Mouse (Mus musculus) embryonic facial prominence, embryonic 14.5 days (tissue): ENCODE measurements around the gene Selenon. TPM values are rescaled to one million over a fixed set of nuclear protein-coding genes. Genes with fewer than 3 reads are reported as not detected.

ENCODE experiments used
- ATAC-seq: fragments of 200-750 bp; cut with Nextera tagmentation; 2 replicates; pipeline ENCODE4 v1.8.0; 2017; ENCODE audit warnings: low read depth, moderate number of reproducible peaks, moderate TSS enrichment
- DNase-seq: peaks from one replicate; pipeline ENCODE4 v3.0.0-alpha.2; 2015; ENCODE audit warnings: low spot score
- H3K27ac ChIP-seq: fragments of 300-500 bp; sonication (generic); replicated peaks from 2 replicates; pipeline ENCODE4 v1.5.1; 2014; ENCODE audit warnings: low read depth, mild to moderate bottlenecking, low read length, moderate library complexity
- H3K27me3 ChIP-seq: fragments of 300-500 bp; sonication (generic); replicated peaks from 2 replicates; pipeline ENCODE4 v1.6.1; 2014; ENCODE audit warnings: low read length; ENCODE audit not compliant: control insufficient read depth, insufficient read depth
- H3K36me3 ChIP-seq: fragments of 300-500 bp; sonication (generic); 2 replicates; pipeline ENCODE4 v1.6.1; 2014; ENCODE audit warnings: low read length, mixed read lengths; ENCODE audit not compliant: control insufficient read depth, insufficient read depth
- H3K4me1 ChIP-seq: fragments of 300-500 bp; sonication (generic); 2 replicates; pipeline ENCODE4 v1.6.1; 2014; ENCODE audit warnings: antibody characterized with exemption, low read length; ENCODE audit not compliant: control insufficient read depth, insufficient read depth
- H3K4me2 ChIP-seq: fragments of 300-500 bp; sonication (generic); 2 replicates; pipeline ENCODE4 v1.6.1; 2014; ENCODE audit warnings: low read depth, mild to moderate bottlenecking, low read length, moderate library complexity, mixed read lengths
- H3K4me3 ChIP-seq: fragments of 300-500 bp; sonication (generic); 2 replicates; pipeline ENCODE4 v1.5.1; 2014; ENCODE audit warnings: low read depth, mild to moderate bottlenecking, low read length
- H3K9ac ChIP-seq: fragments of 300-500 bp; sonication (generic); 2 replicates; pipeline ENCODE4 v1.6.1; 2014; ENCODE audit warnings: low read depth, mild to moderate bottlenecking, low read length, moderate library complexity, mixed read lengths
- H3K9me3 ChIP-seq: fragments of 300-500 bp; sonication (generic); 2 replicates; pipeline ENCODE4 v1.6.1; 2016; ENCODE audit warnings: low read length; ENCODE audit not compliant: control insufficient read depth
- whole genome bisulfite sequencing: fragments of 180-500 bp; shearing (Covaris S2); extraction: QIAGEN DNeasy Blood & Tissue Kit; methylation state at CpG from one replicate; pipeline ENCODE4 v1.1.7; 2014; 5-methylcytosine and 5-hydroxymethylcytosine counted together
- polyA plus RNA-seq: library from polyadenylated mRNA; unstranded; fragments of >200 nt; fragmentation: Nextera tagmentation; extraction: Ambion mirVana; gene quantifications from 2 replicates; pipeline ENCODE4 v1.2.1, GENCODE M21; 2014

Selenon gene
- polyA plus RNA-seq, 1 experiment from 2014 or later: 24.7 TPM

DNA sequence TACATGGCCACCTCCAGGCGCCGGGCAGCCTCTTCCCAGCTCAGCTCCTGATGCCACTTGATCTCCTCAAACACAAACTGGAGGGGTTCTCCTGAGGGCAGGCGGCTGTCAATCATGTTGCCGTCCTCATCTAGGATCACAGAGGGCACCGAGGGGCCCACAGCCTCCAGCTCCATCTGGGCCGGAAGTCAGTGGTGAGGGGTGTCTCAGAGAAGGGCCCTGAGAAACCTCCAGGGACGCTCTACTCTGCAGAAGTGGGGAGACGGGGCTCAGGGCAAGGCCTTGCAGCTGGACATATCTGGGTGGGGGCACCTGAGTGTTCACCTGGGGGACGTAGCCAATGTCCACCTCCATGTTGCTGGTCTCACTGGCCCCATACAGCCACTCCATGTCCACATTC is 9.2 kb downstream of the Selenon start:
- Histone ChIP-seq H3K27me3 (no peaks in the 10 kb centered on the region), H3K4me3 (no peak overlapping the region), H3K4me1 (no peaks in the 10 kb centered on the region), H3K9ac (no peak overlapping the region), H3K4me2 (no peak overlapping the region), H3K9me3 (no peaks in the 10 kb centered on the region), H3K36me3 (peaks cover 87% of the 10 kb centered on the region), H3K27ac (no peak overlapping the region)
- no peak for ATAC-seq
- no peak for DNase-seq
- WGBS: 85% methylated on average over 5 of the region's 9 CpGs

DNA sequence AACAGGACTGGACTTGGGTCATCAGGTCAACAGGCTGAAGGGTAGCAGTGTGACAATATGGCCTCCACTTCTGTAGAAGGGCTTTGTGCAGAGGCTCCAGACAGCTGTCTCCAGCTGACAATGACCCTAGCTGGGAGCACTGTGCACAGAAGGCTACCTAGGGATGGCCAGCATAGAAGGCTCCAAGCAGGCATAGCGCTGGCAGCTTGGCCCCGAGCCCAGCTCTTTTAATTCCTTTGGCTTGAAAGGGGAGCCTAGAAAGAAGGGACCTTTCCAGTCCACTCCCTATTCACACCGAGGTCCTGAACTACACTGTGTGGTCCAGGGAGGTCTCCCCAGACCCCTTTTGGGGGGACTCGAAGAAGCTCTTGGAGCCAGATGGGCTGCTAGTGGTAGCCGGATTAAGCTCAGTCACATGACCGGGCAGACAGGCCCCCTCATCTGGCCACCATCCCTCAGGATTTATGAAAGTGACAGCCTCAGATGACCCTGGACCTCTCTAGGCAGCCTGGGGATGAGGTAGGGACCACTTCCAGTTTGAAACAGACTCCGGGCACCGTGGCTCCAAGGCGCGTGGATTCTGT is 12.9 kb downstream of the Selenon start:
- no peak overlapping the region for H3K27ac ChIP-seq
- WGBS: 86% methylated on average over 10 of the region's 10 CpGs
- H3K27me3 ChIP-seq: no peaks in the 10 kb centered on the region
- peaks cover 6% of the 10 kb centered on the region; the same call in 1 of the 2 replicates for H3K4me1 ChIP-seq
- H3K9me3 ChIP-seq: no peaks in the 10 kb centered on the region
- no peak overlapping the region for H3K9ac ChIP-seq
- H3K36me3 ChIP-seq: peaks cover 54% of the 10 kb centered on the region
- DNase-seq: no peak
- ATAC-seq: no peak
- no peak overlapping the region for H3K4me3 ChIP-seq
- no peak overlapping the region for H3K4me2 ChIP-seq

DNA sequence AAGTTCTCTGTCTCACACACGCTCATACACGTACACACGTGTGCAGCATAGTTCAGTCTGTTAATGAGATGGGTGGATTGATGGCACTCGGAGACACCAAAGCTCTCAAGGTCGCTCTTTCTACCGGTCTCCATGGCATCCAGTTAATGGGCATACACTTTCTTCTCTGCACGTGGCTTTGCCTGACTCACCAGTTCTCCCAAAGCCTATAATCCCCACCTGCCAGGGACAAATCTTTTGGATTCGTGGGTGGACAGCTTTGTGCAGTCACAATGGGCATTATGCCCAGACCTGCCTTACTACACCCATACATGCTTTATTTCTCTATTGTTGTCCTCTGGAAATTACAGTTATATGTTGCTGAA is 16.2 kb downstream of the Selenon start:
- Histone ChIP-seq H3K9me3 (no peaks in the 10 kb centered on the region), H3K27me3 (no peaks in the 10 kb centered on the region), H3K4me3 (peak overlapping the region; percentile 98), H3K27ac (peak overlapping the region; percentile 84), H3K36me3 (peaks cover 40% of the 10 kb centered on the region), H3K9ac (peak overlapping the region; percentile 93), H3K4me1 (peaks cover 13% of the 10 kb centered on the region), H3K4me2 (peak overlapping the region; percentile 91)
- peak; percentile 64 for DNase-seq
- 5% methylated on average over 8 of the region's 8 CpGs for WGBS
- no peak; the same call in 1 of the 2 replicates for ATAC-seq

DNA sequence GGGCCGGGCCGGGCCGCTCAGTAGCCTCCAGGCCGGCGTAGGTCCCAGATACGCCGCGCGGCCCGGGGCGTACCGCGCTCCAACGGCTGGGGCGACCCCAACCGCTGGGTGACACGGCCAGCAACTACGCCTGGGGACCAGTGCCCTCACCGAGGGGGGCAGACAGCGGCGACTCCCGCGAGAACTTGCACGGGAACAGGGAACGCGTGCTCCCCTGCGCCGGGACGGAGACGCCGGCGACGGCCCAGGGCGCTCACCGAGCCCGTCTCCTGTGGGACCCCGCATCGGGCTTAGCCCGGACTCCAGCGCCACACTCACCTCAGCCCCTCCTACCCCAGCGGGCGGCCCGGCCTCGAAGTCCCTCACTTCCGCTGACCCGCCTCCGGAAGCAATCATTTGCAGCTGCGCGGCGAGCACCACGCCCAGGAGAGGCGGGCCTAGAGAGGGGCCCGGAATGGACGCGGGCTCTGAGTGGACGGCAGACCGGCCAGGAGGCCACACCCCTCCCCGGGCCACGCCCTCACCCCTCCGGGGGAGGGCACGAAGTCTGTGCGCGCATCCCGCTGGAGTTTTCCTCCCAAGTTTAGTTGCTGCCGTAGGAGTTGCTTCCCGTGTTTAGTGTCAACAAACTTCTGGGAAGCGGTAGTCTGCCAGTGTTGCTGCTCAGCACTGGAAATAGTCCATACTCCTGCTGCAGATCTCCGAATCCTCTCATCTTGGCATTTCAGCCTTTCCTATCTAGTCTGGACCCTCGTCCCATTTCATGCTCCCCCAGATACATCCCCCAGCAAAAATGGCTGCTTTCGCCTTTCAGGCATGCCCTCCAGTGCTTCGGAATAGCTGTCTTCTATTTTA is 16.8 kb downstream of the Selenon start, which contains the start of gene Mtfr1l:
Mtfr1l (minus strand) TSS at position 456 of the 855 bp plus-strand sequence.
- Histone ChIP-seq H3K27me3 (no peaks in the 10 kb centered on the region), H3K4me2 (peak within 1 kb of the TSS; percentile 91), H3K36me3 (peaks cover 39% of the 10 kb centered on the region), H3K27ac (peak within 1 kb of the TSS; percentile 92), H3K4me1 (peaks cover 13% of the 10 kb centered on the region), H3K9me3 (no peaks in the 10 kb centered on the region), H3K9ac (peak within 1 kb of the TSS; percentile 93), H3K4me3 (peak within 1 kb of the TSS; percentile 98)
- DNase-seq: peak; percentile 99
- under 1% methylated on average over 42 of the region's 71 CpGs for WGBS
- peak; percentile 97 for ATAC-seq

DNA sequence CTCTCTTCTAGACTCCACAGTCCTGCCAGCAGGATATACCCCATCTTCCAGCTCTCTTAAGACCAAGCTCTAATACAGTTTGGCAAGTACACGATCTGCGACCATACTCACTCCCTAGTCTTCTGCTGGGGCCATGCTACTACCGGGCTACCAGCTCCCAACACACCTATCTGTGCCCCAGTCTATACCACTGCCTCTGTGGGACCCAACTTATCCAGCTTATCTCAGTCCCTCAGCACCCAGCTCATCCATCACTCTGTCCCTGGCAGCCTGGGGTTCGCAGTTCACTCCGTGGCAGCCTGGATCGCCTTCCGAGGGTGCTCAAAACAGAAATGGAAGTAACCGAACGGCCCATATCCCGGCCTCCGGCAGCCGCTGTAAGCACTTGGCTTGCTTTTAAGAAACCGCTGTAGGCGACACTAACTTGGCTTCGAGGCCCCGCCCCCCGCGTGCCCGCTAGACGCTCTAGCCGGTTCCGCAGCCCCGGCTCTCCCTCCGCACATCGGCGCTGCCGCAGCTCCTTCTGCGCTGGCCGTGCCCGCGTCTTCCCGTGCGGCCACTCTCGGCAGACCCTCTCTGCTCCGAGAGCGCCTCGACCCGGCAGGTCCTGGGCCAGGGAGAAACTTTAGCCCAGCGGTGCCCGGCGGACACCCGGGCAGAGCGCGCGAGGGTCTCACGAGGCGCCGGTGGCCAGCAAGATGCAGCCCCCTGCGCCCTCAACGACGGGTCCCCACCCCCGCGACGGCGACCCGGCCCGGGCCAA is 17.7 kb downstream of the Selenon start:
- Histone ChIP-seq H3K4me1 (peaks cover 13% of the 10 kb centered on the region), H3K9me3 (no peaks in the 10 kb centered on the region), H3K27me3 (no peaks in the 10 kb centered on the region), H3K36me3 (peaks cover 39% of the 10 kb centered on the region), H3K4me2 (peak overlapping the region; percentile 91), H3K9ac (peak overlapping the region; percentile 93), H3K4me3 (peak overlapping the region; percentile 98), H3K27ac (peak overlapping the region; percentile 92)
- whole genome bisulfite sequencing: under 1% methylated on average over 35 of the region's 57 CpGs
- DNase-seq: peak; percentile 82
- ATAC-seq: peak; percentile 1; the same call in 1 of the 2 replicates

DNA sequence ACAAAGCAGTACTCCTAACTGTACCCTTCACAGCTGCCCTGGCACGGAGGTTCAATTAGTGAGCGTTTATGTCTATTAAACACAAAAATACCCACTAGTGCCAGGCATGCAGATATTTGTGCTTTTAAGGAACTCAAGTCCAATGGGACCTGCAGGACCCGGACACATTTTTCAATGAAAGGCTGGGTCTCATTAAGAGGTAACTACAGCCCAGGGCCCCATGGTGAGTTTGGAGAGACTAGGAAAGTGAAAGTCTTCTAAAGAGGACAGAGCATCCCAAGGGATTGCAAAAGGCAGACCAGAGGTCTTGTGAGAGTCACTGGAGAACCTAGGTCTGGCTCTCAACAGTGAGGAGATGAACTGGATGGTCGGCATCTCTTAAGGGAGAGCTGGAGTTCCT is 18.5 kb downstream of the Selenon start:
- Histone ChIP-seq H3K4me1 (peaks cover 13% of the 10 kb centered on the region), H3K27ac (no peak overlapping the region), H3K9me3 (no peaks in the 10 kb centered on the region), H3K9ac (0 out of 2 replicates have a peak overlapping the region, but pooled peaks have one; percentile 93), H3K4me3 (peak overlapping the region; percentile 98), H3K27me3 (no peaks in the 10 kb centered on the region), H3K36me3 (peaks cover 39% of the 10 kb centered on the region), H3K4me2 (peak overlapping the region; percentile 91)
- WGBS: 77% methylated on average over 4 of the region's 4 CpGs
- ATAC-seq (no peak), DNase-seq (no peak)

DNA sequence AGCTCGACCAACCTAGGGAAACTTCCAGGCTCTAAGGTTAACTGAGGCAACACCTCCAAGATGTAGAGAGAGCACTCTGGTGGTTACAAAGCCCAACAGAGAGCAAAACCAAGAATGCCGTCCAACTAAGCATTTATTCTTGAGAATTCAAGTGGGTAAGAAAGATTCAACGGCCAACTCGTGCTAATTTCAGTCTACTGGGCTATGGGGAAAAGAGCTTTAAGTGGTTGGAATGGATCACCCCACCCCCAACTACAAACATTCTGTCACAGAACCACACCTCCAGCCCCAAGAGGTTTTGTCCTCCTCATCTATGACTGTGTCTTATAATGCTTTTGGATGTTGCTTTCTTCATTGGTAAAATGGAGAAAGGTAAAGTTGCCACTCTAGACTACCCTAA is 19.0 kb downstream of the Selenon start:
- no peak overlapping the region for H3K27ac ChIP-seq
- H3K9me3 ChIP-seq: no peaks in the 10 kb centered on the region
- WGBS: 80% methylated on average over 4 of the region's 4 CpGs
- H3K9ac ChIP-seq: no peak overlapping the region
- DNase-seq (no peak), ATAC-seq (no peak)
- peaks cover 13% of the 10 kb centered on the region for H3K4me1 ChIP-seq
- H3K4me2 ChIP-seq: no peak overlapping the region
- H3K27me3 ChIP-seq: no peaks in the 10 kb centered on the region
- H3K36me3 ChIP-seq: peaks cover 39% of the 10 kb centered on the region
- no peak overlapping the region for H3K4me3 ChIP-seq

DNA sequence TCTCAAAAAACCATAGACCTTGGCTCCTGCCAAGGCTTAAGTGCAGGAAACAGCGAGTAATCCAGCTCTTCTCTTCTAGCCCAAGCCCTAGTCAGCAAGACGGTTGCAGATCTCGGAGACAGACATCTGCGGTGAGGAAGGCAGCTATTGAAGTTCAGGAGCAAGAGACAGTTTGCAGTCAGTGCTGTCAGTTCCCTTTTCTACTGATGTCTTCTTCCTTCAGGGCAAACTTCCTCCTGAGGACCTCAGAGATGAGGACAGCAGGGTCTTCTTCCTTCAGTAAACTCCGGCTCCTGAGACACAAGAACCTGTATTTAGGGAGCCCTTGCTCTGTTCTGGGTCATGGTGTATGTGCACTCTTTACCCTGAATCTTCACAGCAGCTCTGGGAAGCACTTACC is 25.7 kb downstream of the Selenon start:
- no peaks in the 10 kb centered on the region for H3K27me3 ChIP-seq
- H3K4me2 ChIP-seq: no peak overlapping the region
- no peak overlapping the region for H3K4me3 ChIP-seq
- DNase-seq (no peak), ATAC-seq (no peak)
- WGBS: 71% methylated on average over 5 of the region's 5 CpGs
- no peaks in the 10 kb centered on the region for H3K4me1 ChIP-seq
- no peak overlapping the region for H3K9ac ChIP-seq
- no peaks in the 10 kb centered on the region for H3K9me3 ChIP-seq
- H3K27ac ChIP-seq: no peak overlapping the region
- H3K36me3 ChIP-seq: peaks cover 73% of the 10 kb centered on the region
